Mouse (Mus musculus): ENCODE results near the gene Dnah5. TPM values are rescaled to one million over a fixed set of nuclear protein-coding genes. Genes with fewer than 3 reads are reported as not detected.
"Not testable (repeated sequence)": the region's sequence is repeated elsewhere in the genome, so short reads cannot be mapped to it uniquely, and the experiment has no call there.

Dnah5 gene
- polyA plus RNA-seq, 1 experiment: 0.25 TPM

DNA sequence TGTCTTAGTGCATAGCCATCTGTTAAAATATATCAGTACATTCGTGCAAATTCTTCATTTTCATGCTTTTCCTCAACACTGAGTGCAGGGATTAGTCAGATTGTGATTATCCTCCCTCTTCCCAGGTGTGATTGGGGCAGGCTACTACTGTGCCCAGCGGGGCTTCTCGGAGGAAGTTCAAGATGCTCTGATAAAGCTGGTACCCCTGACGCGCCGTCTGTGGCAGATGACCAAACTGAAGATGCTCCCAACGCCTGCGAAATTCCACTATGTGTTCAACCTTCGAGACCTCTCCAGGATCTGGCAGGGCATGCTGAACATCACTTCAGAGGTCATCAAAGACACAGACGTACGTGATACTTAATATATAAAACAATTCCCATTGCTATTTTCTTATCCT lies 164.0 kb downstream of the Dnah5 start:
- WGBS: 45% methylated on average over 11 of the region's 11 CpGs
- H3K27ac ChIP-seq (ENCODE audit: insufficient read depth, low read length): no peak overlapping the region
- no peaks in the 10 kb centered on the region for H3K27me3 ChIP-seq (ENCODE audit: control insufficient read depth, insufficient read depth, low read length)
- no peak overlapping the region for H3K4me3 ChIP-seq (replicated peaks; ENCODE audit: insufficient read depth, low read depth, low read length)
- no peaks in the 10 kb centered on the region for H3K4me1 ChIP-seq (ENCODE audit: control insufficient read depth, insufficient read depth, low read length)
- TF ChIP-seq CTCF (IDR thresholded peaks at IDR 0.05; ENCODE audit: borderline replicate concordance, insufficient read depth, low read depth, low read length) (no peak), POLR2A (IDR thresholded peaks at IDR 0.05; ENCODE audit: borderline replicate concordance, insufficient read depth, low read length) (no peak)
- DNase-seq: peak in 1 of 2 experiments; percentile 2

DNA sequence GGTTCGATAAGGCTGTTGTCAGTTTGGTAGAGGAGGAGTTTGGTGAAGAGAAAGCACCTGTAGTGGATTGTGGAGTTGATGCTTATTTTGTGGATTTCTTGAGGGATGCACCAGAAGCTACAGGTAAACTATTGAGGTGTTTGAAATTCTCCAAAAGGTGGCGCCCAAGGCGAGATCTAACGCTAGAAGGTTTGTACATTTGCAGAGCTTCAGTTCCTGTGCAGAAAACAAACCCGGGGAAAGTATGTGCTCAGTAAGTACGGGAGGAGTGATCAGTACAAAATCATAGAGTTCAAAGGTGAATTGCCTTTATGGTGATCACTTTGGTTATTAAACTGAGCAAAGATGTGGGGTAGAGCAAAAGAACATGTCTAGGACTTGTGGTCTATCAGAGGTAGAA lies 166.9 kb downstream of the Dnah5 start:
- no peaks in the 10 kb centered on the region for H3K4me1 ChIP-seq (ENCODE audit: control insufficient read depth, insufficient read depth, low read length)
- H3K4me3 ChIP-seq (replicated peaks; ENCODE audit: insufficient read depth, low read depth, low read length): no peak overlapping the region
- H3K27me3 ChIP-seq (ENCODE audit: control insufficient read depth, insufficient read depth, low read length): no peaks in the 10 kb centered on the region
- no peak for TF ChIP-seq CTCF (IDR thresholded peaks at IDR 0.05; ENCODE audit: borderline replicate concordance, insufficient read depth, low read depth, low read length)
- no peak for TF ChIP-seq POLR2A (IDR thresholded peaks at IDR 0.05; ENCODE audit: borderline replicate concordance, insufficient read depth, low read length)
- no peak overlapping the region for H3K27ac ChIP-seq (ENCODE audit: insufficient read depth, low read length)
- DNase-seq: no peak
- 90% methylated on average over 6 of the region's 6 CpGs for WGBS

DNA sequence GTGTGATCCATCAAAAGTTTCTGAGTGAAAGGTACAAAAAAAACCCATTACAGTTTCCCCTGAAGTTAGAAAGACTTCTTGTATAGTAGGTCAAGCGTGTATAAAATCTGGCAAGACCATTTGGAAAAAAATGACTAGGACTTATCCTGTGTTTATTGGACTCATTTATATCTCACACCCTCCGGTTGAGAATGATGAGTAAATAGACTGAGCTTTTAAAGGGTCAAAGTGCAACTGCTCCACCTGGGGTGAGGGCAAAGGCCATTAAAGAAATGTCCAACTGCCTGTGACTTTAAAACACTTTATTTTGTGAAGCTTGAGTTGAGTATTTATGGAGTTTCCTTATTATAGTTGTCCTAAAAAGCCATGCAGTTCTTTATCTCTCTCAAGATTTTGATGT lies 168.0 kb downstream of the Dnah5 start:
- TF ChIP-seq POLR2A (IDR thresholded peaks at IDR 0.05; ENCODE audit: borderline replicate concordance, insufficient read depth, low read length) (no peak), CTCF (IDR thresholded peaks at IDR 0.05; ENCODE audit: borderline replicate concordance, insufficient read depth, low read depth, low read length) (no peak)
- Histone ChIP-seq H3K27me3 (ENCODE audit: control insufficient read depth, insufficient read depth, low read length) (no peaks in the 10 kb centered on the region), H3K27ac (ENCODE audit: insufficient read depth, low read length) (no peak overlapping the region), H3K4me1 (ENCODE audit: control insufficient read depth, insufficient read depth, low read length) (no peaks in the 10 kb centered on the region), H3K4me3 (replicated peaks; ENCODE audit: insufficient read depth, low read depth, low read length) (no peak overlapping the region)
- 68% methylated on average over 2 of the region's 2 CpGs for WGBS
- no peak for DNase-seq

DNA sequence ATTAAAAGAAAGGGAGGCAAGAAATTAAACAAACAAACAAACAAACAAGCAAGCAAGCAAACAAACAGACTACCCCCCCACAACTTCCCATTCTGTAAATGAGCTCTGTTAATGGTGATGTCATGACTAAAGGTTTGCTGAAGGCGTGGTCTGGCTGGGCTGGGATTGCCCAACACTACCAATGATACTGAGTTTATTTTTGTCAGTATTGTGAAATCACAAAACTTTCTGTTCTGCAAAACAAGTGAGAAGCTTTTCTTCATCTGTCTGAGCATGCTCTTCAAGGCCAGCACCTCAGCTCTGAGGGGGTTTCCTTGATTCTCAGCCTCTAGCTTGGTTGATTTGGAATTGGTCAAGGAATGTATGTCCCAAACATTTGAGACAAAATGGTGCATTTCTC lies 170.8 kb downstream of the Dnah5 start:
- WGBS: 91% methylated on average over 1 of the region's 1 CpGs
- no peak for TF ChIP-seq POLR2A (IDR thresholded peaks at IDR 0.05; ENCODE audit: borderline replicate concordance, insufficient read depth, low read length)
- no peak for TF ChIP-seq CTCF (IDR thresholded peaks at IDR 0.05; ENCODE audit: borderline replicate concordance, insufficient read depth, low read depth, low read length)

DNA sequence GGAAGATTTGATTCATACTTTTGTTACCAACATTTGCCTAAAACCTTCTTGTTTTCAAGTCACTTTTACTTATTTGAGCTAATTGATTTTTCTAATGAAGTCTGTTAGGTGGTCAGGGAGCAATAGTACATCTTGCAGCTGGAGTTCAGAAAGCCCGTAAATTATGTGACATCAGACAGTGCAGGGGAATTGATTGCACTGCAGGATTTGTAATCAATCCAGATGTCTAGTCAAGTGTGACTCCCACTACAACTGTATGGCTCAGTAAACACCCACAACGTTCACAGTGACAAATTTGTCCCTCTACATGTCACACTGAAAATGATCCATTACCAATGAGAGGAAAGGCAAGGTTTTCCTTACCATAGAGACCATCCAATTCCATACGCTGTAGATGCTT lies 177.4 kb downstream of the Dnah5 start:
- Histone ChIP-seq H3K27me3 (ENCODE audit: control insufficient read depth, insufficient read depth, low read length) (no peaks in the 10 kb centered on the region), H3K4me3 (replicated peaks; ENCODE audit: insufficient read depth, low read depth, low read length) (no peak overlapping the region), H3K27ac (ENCODE audit: insufficient read depth, low read length) (no peak overlapping the region), H3K4me1 (ENCODE audit: control insufficient read depth, insufficient read depth, low read length) (no peaks in the 10 kb centered on the region)
- TF ChIP-seq POLR2A (IDR thresholded peaks at IDR 0.05; ENCODE audit: borderline replicate concordance, insufficient read depth, low read length): no peak
- TF ChIP-seq CTCF (IDR thresholded peaks at IDR 0.05; ENCODE audit: borderline replicate concordance, insufficient read depth, low read depth, low read length): no peak
- WGBS: 76% methylated on average over 3 of the region's 3 CpGs
- no peak for DNase-seq

More for the DNA sequence above, 170.8 kb downstream of the Dnah5 start:
- no peaks in the 10 kb centered on the region for H3K27me3 ChIP-seq (ENCODE audit: control insufficient read depth, insufficient read depth, low read length)
- DNase-seq: no peak
- no peak overlapping the region for H3K4me3 ChIP-seq (replicated peaks; ENCODE audit: insufficient read depth, low read depth, low read length)
- H3K4me1 ChIP-seq (ENCODE audit: control insufficient read depth, insufficient read depth, low read length): no peaks in the 10 kb centered on the region
- no peak overlapping the region for H3K27ac ChIP-seq (ENCODE audit: insufficient read depth, low read length)

DNA sequence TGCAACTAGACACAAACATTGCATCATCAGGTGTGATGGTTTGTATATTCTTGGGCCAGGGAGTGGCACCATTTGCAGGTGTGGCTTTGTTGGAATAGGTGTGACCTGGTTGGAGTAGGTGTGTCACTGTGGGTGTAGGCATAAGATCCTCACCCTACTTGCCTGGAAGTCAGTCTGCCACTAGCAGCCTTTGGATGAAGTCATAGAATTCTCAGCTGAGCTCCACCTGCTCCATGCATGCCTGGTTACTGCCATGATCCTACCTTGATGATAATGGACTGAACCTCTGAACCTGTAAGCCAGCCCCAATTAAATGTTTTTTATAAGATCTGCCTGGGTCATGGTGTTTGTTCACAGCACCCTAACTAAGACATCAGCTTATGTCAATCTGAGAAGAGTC lies 190.2 kb downstream of the Dnah5 start:
- H3K4me3 ChIP-seq (replicated peaks; ENCODE audit: insufficient read depth, low read depth, low read length); DNase-seq; H3K27me3 ChIP-seq (ENCODE audit: control insufficient read depth, insufficient read depth, low read length); H3K4me1 ChIP-seq (ENCODE audit: control insufficient read depth, insufficient read depth, low read length); H3K27ac ChIP-seq (ENCODE audit: insufficient read depth, low read length): not testable (repeated sequence)

DNA sequence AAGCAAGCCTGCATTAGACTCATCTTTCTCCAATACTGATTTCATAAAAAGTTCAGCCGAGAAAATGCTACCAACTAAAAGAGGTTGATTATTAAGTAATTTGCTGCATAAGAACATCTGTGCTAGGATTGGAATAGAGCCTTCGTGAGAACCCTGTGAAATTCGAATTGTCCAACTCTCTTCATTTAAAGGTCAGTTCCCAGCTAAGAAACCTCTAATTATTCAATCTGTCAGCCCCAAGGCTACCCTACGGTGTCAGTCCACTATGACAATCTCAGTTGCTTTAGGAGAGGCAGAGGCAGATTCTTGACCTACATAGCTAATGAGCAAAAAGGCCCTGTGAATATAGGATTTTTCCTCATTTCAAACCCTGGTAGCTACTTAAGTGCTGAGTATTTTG lies 191.9 kb downstream of the Dnah5 start:
- Histone ChIP-seq H3K27me3 (ENCODE audit: control insufficient read depth, insufficient read depth, low read length) (no peaks in the 10 kb centered on the region), H3K27ac (ENCODE audit: insufficient read depth, low read length) (no peak overlapping the region), H3K4me1 (ENCODE audit: control insufficient read depth, insufficient read depth, low read length) (no peaks in the 10 kb centered on the region), H3K4me3 (replicated peaks; ENCODE audit: insufficient read depth, low read depth, low read length) (no peak overlapping the region)
- 64% methylated on average over 4 of the region's 4 CpGs for WGBS
- TF ChIP-seq CTCF (IDR thresholded peaks at IDR 0.05; ENCODE audit: borderline replicate concordance, insufficient read depth, low read depth, low read length) (no peak), POLR2A (IDR thresholded peaks at IDR 0.05; ENCODE audit: borderline replicate concordance, insufficient read depth, low read length) (no peak)
- no peak for DNase-seq

DNA sequence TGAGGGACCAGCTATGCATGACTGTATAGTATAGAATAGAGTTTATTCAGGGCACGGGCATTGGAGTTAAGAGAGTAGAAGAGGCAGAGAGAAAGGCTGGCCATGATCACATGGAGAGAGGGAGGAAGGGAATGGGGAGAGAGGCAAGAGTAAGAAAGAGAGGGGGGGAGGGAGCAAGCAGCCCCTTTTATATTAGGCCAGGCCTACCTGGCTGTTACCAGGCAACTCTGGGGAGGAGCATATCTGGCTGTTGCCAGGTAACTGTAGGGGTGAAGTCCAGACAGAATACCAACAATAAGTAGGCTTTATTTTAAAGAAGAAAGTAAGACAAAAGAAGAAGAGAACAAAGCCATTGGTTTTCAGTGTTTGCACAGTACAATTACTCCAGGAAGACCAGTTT lies 194.9 kb downstream of the Dnah5 start:
- Histone ChIP-seq H3K27ac (ENCODE audit: insufficient read depth, low read length) (no peak overlapping the region), H3K27me3 (ENCODE audit: control insufficient read depth, insufficient read depth, low read length) (no peaks in the 10 kb centered on the region), H3K4me3 (replicated peaks; ENCODE audit: insufficient read depth, low read depth, low read length) (no peak overlapping the region), H3K4me1 (ENCODE audit: control insufficient read depth, insufficient read depth, low read length) (no peaks in the 10 kb centered on the region)
- TF ChIP-seq POLR2A (IDR thresholded peaks at IDR 0.05; ENCODE audit: borderline replicate concordance, insufficient read depth, low read length) (no peak), CTCF (IDR thresholded peaks at IDR 0.05; ENCODE audit: borderline replicate concordance, insufficient read depth, low read depth, low read length) (no peak)
- DNase-seq: no peak
- WGBS: 69% methylated on average over 1 of the region's 1 CpGs

DNA sequence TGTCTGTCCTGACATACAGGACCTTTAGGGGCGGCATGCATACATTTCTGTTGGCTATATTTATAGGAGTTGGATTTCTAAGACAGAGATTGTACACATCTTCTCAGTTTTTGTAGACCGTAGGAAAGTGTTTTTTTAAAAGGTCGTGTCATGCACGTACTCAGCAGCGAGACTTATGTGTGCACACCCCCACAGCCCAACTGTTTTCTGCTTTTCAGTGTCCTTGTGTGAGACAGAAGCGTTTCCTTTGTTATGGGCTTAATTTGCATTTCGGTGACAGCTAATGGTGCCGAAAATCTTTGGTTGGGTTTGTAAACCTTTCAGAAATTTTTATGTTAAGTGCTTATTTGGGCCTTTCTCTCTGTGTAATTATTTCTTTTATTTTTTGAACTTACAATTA lies 195.7 kb downstream of the Dnah5 start:
- TF ChIP-seq CTCF (IDR thresholded peaks at IDR 0.05; ENCODE audit: borderline replicate concordance, insufficient read depth, low read depth, low read length) (no peak), POLR2A (IDR thresholded peaks at IDR 0.05; ENCODE audit: borderline replicate concordance, insufficient read depth, low read length) (no peak)

More for the DNA sequence above, 195.7 kb downstream of the Dnah5 start:
- 61% methylated on average over 8 of the region's 8 CpGs for WGBS
- Histone ChIP-seq H3K27ac (ENCODE audit: insufficient read depth, low read length) (no peak overlapping the region), H3K4me3 (replicated peaks; ENCODE audit: insufficient read depth, low read depth, low read length) (no peak overlapping the region), H3K4me1 (ENCODE audit: control insufficient read depth, insufficient read depth, low read length) (no peaks in the 10 kb centered on the region), H3K27me3 (ENCODE audit: control insufficient read depth, insufficient read depth, low read length) (no peaks in the 10 kb centered on the region)
- DNase-seq: no peak

Data from cerebellum, adult 2 months (tissue).